Mouse (Mus musculus): ENCODE data around the gene Magea6. TPM values are rescaled to one million over a fixed set of nuclear protein-coding genes. Genes with fewer than 3 reads are reported as not detected.

Gene Magea6
- not detected in 2 replicates for polyA plus RNA-seq (2012; ENCODE audit: low replicate concordance)

DNA sequence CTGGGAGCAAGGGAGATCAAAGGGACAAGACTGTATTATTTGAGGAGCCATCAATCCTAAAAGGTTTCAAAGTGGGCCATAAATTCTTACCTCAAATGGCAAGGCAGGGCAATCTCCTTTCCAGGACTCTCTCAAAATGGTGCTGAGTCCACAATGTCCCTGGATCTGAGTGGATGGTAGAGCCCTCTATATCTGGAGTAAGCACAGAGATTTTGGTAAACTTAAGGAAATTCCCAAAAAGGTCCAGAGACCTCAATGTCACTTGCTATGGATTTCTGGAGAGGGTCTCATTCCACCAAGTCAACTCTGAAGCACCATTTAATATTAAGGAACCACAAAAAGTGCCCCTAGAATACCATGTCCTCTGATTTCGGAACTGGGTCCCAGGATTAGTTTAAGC is at the start of gene Magea6:
Gene Magea6, minus strand, starts transcription at position 101 of the 400 bp plus-strand sequence.

DNA sequence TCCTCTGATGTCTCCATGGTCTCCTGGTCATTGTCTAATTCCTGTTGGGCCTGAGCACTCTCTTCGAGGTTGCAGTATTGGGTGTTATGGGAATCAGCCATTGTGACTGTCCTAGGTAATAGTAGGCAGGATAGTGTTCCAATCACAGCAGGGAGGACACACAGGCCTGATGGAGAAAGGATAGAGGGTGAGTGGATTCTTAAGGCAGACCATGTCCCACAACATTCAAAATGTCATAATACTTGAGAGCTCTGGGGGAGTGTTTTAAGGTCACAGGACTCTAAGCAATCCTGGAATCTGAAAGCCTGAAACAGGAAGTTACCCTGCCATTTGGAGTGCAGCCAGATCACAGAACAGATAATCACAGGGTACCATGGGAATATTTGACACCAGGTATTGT is 13.6 kb upstream of the Magea6 start, which contains the start of gene Magea3:
Gene Magea3, minus strand, starts transcription at position 101 of the 400 bp plus-strand sequence.

DNA sequence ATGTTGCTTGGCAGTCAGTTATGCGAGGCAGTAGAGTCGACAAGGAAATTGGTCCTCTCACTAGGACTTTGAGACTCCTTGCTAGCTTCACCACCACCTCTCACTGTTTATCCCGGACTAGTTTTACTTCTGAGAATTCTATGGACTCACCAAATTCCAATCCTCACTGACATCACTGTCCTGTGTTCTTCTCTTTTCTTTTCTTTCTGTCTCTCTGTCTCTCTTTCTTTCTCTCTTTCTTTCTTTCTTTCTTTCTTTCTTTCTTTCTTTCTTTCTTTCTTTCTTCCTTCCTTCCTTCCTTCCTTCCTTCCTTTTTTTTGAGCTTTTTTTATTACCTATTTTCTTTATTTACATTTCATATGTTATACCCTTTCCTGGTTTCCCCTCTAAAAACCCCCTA is 45.6 kb downstream of the Magea6 start, which contains the start of gene Cldn34b1:
Gene Cldn34b1, minus strand, starts transcription at position 101 of the 400 bp plus-strand sequence.

Other genes with a start within 250 kb of the Magea6 start
- gene Cldn34b1, start 45.7 kb downstream of the Magea6 start, polyA plus RNA-seq (2012; ENCODE audit: low replicate concordance): not detected in 2 replicates
- gene Magea3, start 13.5 kb upstream of the Magea6 start, polyA plus RNA-seq (2012; ENCODE audit: low replicate concordance): not detected in 2 replicates
- not detected in 2 replicates for gene Magea8, start 59.9 kb upstream of the Magea6 start, polyA plus RNA-seq (2012; ENCODE audit: low replicate concordance)
- not detected in 2 replicates for gene Magea5, start 127.2 kb upstream of the Magea6 start, polyA plus RNA-seq (2012; ENCODE audit: low replicate concordance)
- gene Magea1, start 153.8 kb upstream of the Magea6 start, polyA plus RNA-seq (2012; ENCODE audit: low replicate concordance): not detected in 2 replicates
- gene Magea2, start 157.7 kb upstream of the Magea6 start, polyA plus RNA-seq (2012; ENCODE audit: low replicate concordance): not detected in 2 replicates
- gene Cldn34b2, start 192.4 kb upstream of the Magea6 start, polyA plus RNA-seq (2012; ENCODE audit: low replicate concordance): not detected in 2 replicates